Mouse (Mus musculus): ENCODE measurements around the gene Crxos.
A peak's percentile ranks its signal among the peaks of the same experiment; 100 is the strongest.
"Not testable (repeated sequence)": the region's sequence is repeated elsewhere in the genome, so short reads cannot be mapped to it uniquely, and the experiment has no call there.

Crxos gene

DNA sequence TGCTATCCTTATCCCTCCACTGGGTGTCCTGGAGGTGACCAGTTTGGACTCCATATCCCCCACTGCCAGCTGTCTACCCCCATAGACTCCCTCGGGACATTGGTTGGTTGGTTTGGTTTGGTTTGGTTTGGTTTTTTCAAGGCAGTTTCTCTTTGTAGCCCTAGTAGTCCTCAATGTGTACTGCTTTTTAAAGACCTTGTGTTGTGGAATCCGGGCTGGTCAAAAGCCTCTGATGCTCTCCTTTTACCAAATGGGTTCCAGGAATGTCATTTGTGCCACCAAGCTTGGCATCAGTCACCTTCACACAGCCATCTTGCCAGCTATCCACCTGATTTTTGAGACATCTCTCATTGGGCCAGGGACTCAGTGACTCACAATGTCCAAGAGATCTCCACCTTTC is 32.3 kb downstream of the Crxos start:
- peaks cover 34% of the 10 kb centered on the region for H3K36me3 ChIP-seq (ENCODE audit: insufficient read depth, low read length)
- no peak for TF ChIP-seq POU5F1 (IDR thresholded peaks at IDR 0.05; ENCODE audit: borderline replicate concordance, low read length)
- no peak for TF ChIP-seq NANOG (IDR thresholded peaks at IDR 0.05; ENCODE audit: borderline replicate concordance, low read length)
- TF ChIP-seq CTCF (conservative IDR thresholded peaks at IDR 0.05; ENCODE audit: low read length), result no peak
- H3K4me1 ChIP-seq (replicated peaks; ENCODE audit: low read depth, low read length), result peaks cover 16% of the 10 kb centered on the region
- H3K4me3 ChIP-seq (replicated peaks; ENCODE audit: low read length), result no peak overlapping the region
- H3K9me3 ChIP-seq (ENCODE audit: low read length), result no peaks in the 10 kb centered on the region
- no peaks in the 10 kb centered on the region for H3K27me3 ChIP-seq (ENCODE audit: insufficient read depth, low read length)

DNA sequence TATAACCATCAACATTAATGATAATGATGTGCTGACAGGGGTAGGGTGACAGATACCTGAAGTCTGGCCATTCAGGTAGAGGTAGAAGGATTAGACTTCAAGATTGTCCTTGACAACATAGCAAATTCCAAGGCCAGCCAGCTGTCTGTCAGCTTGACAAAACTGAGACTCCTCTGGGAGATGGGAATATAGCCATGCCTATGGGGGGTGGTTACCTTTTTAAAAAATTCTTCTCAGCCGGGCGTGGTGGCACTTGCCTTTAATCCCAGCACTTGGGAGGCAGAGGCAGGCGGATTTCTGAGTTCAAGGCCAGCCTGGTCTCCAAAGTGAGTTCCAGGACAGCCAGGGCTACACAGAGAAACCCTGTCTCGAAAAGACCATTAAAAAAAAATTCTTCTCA is 33.3 kb downstream of the Crxos start:
- H3K36me3 ChIP-seq (ENCODE audit: insufficient read depth, low read length), result peaks cover 43% of the 10 kb centered on the region
- not testable (repeated sequence) for H3K9me3 ChIP-seq (ENCODE audit: low read length); H3K27me3 ChIP-seq (ENCODE audit: insufficient read depth, low read length); H3K4me3 ChIP-seq (replicated peaks; ENCODE audit: low read length)
- H3K4me1 ChIP-seq (replicated peaks; ENCODE audit: low read depth, low read length), result peaks cover 25% of the 10 kb centered on the region

DNA sequence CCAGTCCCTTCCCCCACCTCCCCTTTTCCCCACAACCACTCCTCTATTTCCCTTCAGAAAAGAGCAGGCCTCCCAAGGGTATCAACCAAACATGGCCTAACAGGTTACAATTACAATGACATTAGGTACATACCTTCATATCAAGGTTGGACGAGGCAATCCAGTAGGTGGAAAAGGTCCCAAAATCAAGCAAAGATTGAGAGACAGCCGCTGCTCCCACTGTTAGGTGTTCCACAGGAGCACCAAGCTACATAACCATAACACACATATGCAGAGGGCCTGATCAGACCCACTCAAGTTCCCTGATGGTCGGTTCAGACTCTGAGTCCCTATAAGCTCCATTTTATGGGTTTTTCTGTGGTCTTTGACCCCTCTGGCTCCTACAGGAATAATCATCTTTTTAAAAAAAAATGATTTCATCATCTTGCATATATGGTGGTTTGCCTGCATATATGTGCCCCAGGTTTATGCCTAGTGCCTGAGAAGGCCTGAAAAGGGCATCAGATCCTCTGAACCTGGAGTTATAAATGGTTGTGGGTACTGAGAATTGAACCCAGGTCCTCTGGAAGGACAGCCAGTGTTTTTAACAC is 33.8 kb downstream of the Crxos start:
- TF ChIP-seq POU5F1 (IDR thresholded peaks at IDR 0.05; ENCODE audit: borderline replicate concordance, low read length) (no peak), CTCF (conservative IDR thresholded peaks at IDR 0.05; ENCODE audit: low read length) (no peak)
- peaks cover 48% of the 10 kb centered on the region for H3K36me3 ChIP-seq (ENCODE audit: insufficient read depth, low read length)
- no peak overlapping the region for H3K4me3 ChIP-seq (replicated peaks; ENCODE audit: low read length)
- no peaks in the 10 kb centered on the region for H3K9me3 ChIP-seq (ENCODE audit: low read length)
- H3K27me3 ChIP-seq (ENCODE audit: insufficient read depth, low read length), result no peaks in the 10 kb centered on the region
- peaks cover 30% of the 10 kb centered on the region for H3K4me1 ChIP-seq (replicated peaks; ENCODE audit: low read depth, low read length)

DNA sequence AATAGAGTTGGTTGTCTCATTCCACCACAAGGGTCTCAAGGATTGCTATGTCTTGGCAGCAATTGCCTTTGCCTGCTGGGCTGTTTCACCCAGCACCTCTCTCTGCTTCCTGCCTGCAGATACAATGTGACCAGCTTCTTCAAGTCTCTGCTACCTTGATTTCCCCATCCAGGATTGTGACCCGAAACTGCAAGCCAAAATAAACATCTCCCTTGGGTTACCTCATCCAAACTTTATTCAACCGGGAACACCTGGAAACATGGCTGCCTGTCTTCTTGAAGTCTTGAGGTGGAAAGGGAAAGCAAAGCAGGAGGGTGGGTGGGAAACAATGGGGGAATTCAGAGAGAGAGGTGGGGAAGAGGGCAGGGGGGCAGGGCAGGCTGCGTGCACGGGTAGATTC is 34.6 kb downstream of the Crxos start:
- H3K36me3 ChIP-seq (ENCODE audit: insufficient read depth, low read length), result peaks cover 48% of the 10 kb centered on the region
- H3K27me3 ChIP-seq (ENCODE audit: insufficient read depth, low read length), result no peaks in the 10 kb centered on the region
- H3K4me3 ChIP-seq (replicated peaks; ENCODE audit: low read length), result no peak overlapping the region
- TF ChIP-seq POU5F1 (IDR thresholded peaks at IDR 0.05; ENCODE audit: borderline replicate concordance, low read length) (no peak), CTCF (conservative IDR thresholded peaks at IDR 0.05; ENCODE audit: low read length) (no peak), NANOG (IDR thresholded peaks at IDR 0.05; ENCODE audit: borderline replicate concordance, low read length) (no peak)
- H3K9me3 ChIP-seq (ENCODE audit: low read length), result no peaks in the 10 kb centered on the region
- H3K4me1 ChIP-seq (replicated peaks; ENCODE audit: low read depth, low read length), result peaks cover 38% of the 10 kb centered on the region

DNA sequence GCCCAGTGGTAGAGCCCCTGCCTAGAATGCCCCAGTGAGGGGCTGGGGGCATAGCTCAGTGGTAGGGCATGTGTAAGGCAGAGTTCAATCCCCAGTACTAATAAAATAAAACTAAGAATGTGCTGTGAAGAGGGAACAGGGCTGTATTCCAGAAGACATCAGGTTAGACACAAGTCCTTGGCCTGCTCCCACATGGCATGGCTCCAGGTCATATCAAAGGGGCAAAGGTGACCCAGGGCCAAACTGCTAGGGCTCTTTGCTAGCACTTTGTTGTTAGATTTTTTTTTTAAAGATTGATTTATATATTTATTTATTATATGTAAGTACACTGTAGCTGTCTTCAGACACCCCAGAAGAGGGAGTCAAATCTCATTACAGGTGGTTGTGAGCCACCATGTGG is 36.0 kb downstream of the Crxos start:
- peaks cover 48% of the 10 kb centered on the region for H3K36me3 ChIP-seq (ENCODE audit: insufficient read depth, low read length)
- no peak overlapping the region for H3K4me3 ChIP-seq (replicated peaks; ENCODE audit: low read length)
- H3K9me3 ChIP-seq (ENCODE audit: low read length), result no peaks in the 10 kb centered on the region
- TF ChIP-seq NANOG (IDR thresholded peaks at IDR 0.05; ENCODE audit: borderline replicate concordance, low read length) (no peak), CTCF (conservative IDR thresholded peaks at IDR 0.05; ENCODE audit: low read length) (no peak), POU5F1 (IDR thresholded peaks at IDR 0.05; ENCODE audit: borderline replicate concordance, low read length) (no peak)
- peaks cover 8% of the 10 kb centered on the region for H3K27me3 ChIP-seq (ENCODE audit: insufficient read depth, low read length)
- peaks cover 46% of the 10 kb centered on the region for H3K4me1 ChIP-seq (replicated peaks; ENCODE audit: low read depth, low read length)

DNA sequence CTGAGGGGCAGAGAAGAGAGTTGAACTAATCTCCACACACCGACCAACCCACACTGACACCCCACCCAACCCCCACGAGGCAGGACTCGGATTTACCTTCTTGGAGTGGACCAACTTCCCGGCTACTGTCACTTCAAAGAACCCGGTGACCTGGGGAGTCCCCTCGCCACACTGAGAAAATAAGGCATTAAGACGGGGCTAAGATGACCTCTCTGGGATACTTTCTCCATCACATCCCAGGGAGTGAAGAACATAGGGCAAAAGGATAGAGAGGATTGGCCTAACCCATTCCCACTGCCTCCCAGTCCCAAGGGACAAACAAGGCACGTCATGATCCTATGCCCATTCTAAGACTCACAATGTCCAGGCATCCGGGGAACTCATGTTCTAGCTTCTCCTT is 37.5 kb downstream of the Crxos start:
- no peak for TF ChIP-seq CTCF (conservative IDR thresholded peaks at IDR 0.05; ENCODE audit: low read length)
- no peak overlapping the region; the same call in 1 of the 2 replicates for H3K4me3 ChIP-seq (replicated peaks; ENCODE audit: low read length)

DNA sequence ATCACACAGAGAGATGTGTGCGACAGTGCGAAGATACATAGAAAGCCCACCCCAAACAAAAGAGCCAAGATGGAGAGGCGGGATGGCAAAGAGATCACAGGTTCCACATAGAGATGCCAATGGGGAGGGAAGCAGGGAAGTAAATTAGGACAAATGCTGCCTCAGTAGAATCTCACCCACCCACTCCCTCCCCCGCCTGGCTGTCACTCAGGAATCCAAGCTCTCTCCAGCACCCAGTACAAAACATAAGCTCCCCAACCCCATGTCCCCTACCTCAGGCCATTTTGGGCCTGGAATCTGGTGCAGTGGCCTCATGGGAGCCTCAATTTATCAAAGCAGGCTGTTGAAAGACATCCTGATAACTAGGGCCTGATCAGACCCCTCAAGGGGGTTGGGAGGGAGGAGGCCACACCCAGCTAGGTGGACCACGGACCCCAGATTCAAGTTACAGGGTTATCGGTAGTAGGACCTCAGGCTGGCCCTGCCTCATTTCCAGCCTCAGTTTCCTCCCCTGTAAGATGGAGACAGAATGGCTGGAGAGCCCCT is 38.3 kb downstream of the Crxos start:
- TF ChIP-seq CTCF (conservative IDR thresholded peaks at IDR 0.05; ENCODE audit: low read length) (no peak), NANOG (IDR thresholded peaks at IDR 0.05; ENCODE audit: borderline replicate concordance, low read length) (no peak), POU5F1 (IDR thresholded peaks at IDR 0.05; ENCODE audit: borderline replicate concordance, low read length) (no peak)
- Histone ChIP-seq H3K4me1 (replicated peaks; ENCODE audit: low read depth, low read length) (peaks cover 48% of the 10 kb centered on the region), H3K9me3 (ENCODE audit: low read length) (no peaks in the 10 kb centered on the region), H3K27me3 (ENCODE audit: insufficient read depth, low read length) (peaks cover 26% of the 10 kb centered on the region), H3K4me3 (replicated peaks; ENCODE audit: low read length) (peak overlapping the region; percentile 92), H3K36me3 (ENCODE audit: insufficient read depth, low read length) (peaks cover 48% of the 10 kb centered on the region)

More for the DNA sequence above, 37.5 kb downstream of the Crxos start:
- Histone ChIP-seq H3K4me1 (replicated peaks; ENCODE audit: low read depth, low read length) (peaks cover 48% of the 10 kb centered on the region), H3K27me3 (ENCODE audit: insufficient read depth, low read length) (peaks cover 22% of the 10 kb centered on the region), H3K9me3 (ENCODE audit: low read length) (no peaks in the 10 kb centered on the region), H3K36me3 (ENCODE audit: insufficient read depth, low read length) (peaks cover 48% of the 10 kb centered on the region)

DNA sequence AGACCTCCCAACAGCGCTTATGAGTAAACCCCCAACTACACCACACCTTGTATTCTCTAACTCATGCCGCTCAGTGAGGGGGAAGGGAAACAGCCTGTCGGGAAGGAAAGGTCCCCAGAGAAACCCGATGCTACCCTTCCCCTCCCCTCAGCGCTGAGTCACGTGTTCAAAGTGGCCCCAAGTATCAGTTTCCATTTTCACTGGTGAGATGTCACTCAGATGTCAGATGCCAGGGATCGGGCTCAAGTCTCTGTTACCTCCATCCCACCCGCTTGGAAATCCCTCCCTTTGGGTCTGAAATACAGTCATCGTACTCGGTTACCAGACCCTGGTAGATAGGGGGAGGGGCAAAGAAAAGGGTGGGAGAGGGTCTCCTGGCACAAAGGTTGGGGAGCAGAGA is 39.4 kb downstream of the Crxos start:
- Histone ChIP-seq H3K27me3 (ENCODE audit: insufficient read depth, low read length) (peaks cover 26% of the 10 kb centered on the region), H3K4me3 (replicated peaks; ENCODE audit: low read length) (peak overlapping the region; percentile 92), H3K4me1 (replicated peaks; ENCODE audit: low read depth, low read length) (peaks cover 48% of the 10 kb centered on the region), H3K36me3 (ENCODE audit: insufficient read depth, low read length) (peaks cover 40% of the 10 kb centered on the region), H3K9me3 (ENCODE audit: low read length) (no peaks in the 10 kb centered on the region)
- TF ChIP-seq NANOG (IDR thresholded peaks at IDR 0.05; ENCODE audit: borderline replicate concordance, low read length) (no peak), CTCF (conservative IDR thresholded peaks at IDR 0.05; ENCODE audit: low read length) (no peak), POU5F1 (IDR thresholded peaks at IDR 0.05; ENCODE audit: borderline replicate concordance, low read length) (no peak)

DNA sequence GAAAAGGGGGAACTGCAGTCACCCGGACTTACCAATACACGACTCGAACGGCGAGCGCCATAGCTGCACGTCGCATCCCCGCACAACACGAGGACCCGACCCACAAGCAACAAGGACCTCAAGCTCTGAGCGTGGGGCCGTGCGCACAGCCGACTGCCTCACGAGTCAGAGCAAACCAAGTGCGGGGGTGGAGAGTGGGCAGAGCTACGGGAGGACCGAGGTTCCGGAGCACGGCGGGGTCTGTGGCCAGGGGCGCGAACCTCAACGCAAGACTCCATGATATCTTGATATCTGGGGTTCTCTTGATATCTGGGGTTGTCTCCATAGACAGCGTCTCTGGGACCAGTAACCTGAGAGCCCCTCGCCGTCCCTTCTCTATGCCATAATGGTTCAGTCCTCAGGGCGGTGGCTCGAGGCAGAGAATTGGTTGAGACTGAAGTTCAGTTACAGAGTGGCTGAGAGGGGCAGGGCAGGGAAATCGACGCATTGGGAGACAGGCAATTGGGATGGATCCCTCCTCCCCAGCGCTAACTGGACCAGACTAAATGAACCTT is 39.9 kb downstream of the Crxos start, which contains the start of gene Selenow:
TSS of gene Selenow (minus strand) at position 183 of the 554 bp plus-strand sequence.
- Histone ChIP-seq H3K4me3 (replicated peaks; ENCODE audit: low read length) (peak within 1 kb of the TSS; percentile 92), H3K27me3 (ENCODE audit: insufficient read depth, low read length) (peaks cover 26% of the 10 kb centered on the region), H3K4me1 (replicated peaks; ENCODE audit: low read depth, low read length) (peaks cover 44% of the 10 kb centered on the region), H3K9me3 (ENCODE audit: low read length) (no peaks in the 10 kb centered on the region), H3K36me3 (ENCODE audit: insufficient read depth, low read length) (peaks cover 35% of the 10 kb centered on the region)
- TF ChIP-seq CTCF (conservative IDR thresholded peaks at IDR 0.05; ENCODE audit: low read length) (no peak), NANOG (IDR thresholded peaks at IDR 0.05; ENCODE audit: borderline replicate concordance, low read length) (no peak), POU5F1 (IDR thresholded peaks at IDR 0.05; ENCODE audit: borderline replicate concordance, low read length) (no peak)

Measured in E14TG2a.4 (cell line).